Mouse (Mus musculus): Measurements from ENCODE around the gene Map3k9. TPM values are rescaled to one million over a fixed set of nuclear protein-coding genes. Genes with fewer than 3 reads are reported as not detected.

Gene Map3k9
- total RNA-seq, 1 experiment = 5.4 TPM

GRCm38 (mm10) chr12:81684096-81684495 lies 96.9 kb downstream of the Map3k9 start:
- Histone ChIP-seq H3K4me1 (ENCODE audit: control insufficient read depth in 2 of 2, insufficient read depth in 2 of 2, low read length in 2 of 2, poor library complexity in 1 of 2) (peaks cover 8 to 28% of the 10 kb centered on the region in 2 experiments; a peak in 3 of 4 replicates), H3K27ac (ENCODE audit: insufficient read depth, low read depth, low read length, poor library complexity, severe bottlenecking) (no peak overlapping the region), H3K36me3 (ENCODE audit: control insufficient read depth, insufficient read depth, low read length, poor library complexity, severe bottlenecking) (no peaks in the 10 kb centered on the region), H3K9ac (ENCODE audit: insufficient read depth, low read depth, low read length, poor library complexity, severe bottlenecking) (no peak overlapping the region), H3K9me3 (ENCODE audit: control insufficient read depth, insufficient read depth, low read depth, low read length) (no peaks in the 10 kb centered on the region), H3K4me3 (ENCODE audit: insufficient read depth in 1 of 2, low read depth in 1 of 2, low read length in 2 of 2, poor library complexity in 1 of 2, severe bottlenecking in 1 of 2) (peak overlapping the region in 1 of 2 experiments; percentile 20; a peak in 1 of 4 replicates)
- TF ChIP-seq ZC3H11A (IDR thresholded peaks at IDR 0.05; ENCODE audit: borderline replicate concordance, low read depth, low read length) = no peak
- no peak for TF ChIP-seq MAFK (IDR thresholded peaks at IDR 0.05; ENCODE audit: insufficient read depth, low read depth, low read length)
- no peak for TF ChIP-seq CHD2 (IDR thresholded peaks at IDR 0.05; ENCODE audit: low read depth, low read length)
- TF ChIP-seq ZNF384 (IDR thresholded peaks at IDR 0.05; ENCODE audit: low read depth, low read length) = no peak
- TF ChIP-seq HCFC1 (IDR thresholded peaks at IDR 0.05; ENCODE audit: borderline replicate concordance, insufficient read depth, low read length) = no peak
- in situ Hi-C loops (cut with MboI; ENCODE audit: low sequenced_read_pairs in 2 of 2, unreplicated experiment in 2 of 2) = no loop called here
- DNase-seq (ENCODE audit: low read depth, low spot score) = no peak

- no peaks in the 10 kb centered on the region for H3K36me3 ChIP-seq (ENCODE audit: control insufficient read depth, insufficient read depth, low read length, poor library complexity, severe bottlenecking)
- peaks cover 8 to 26% of the 10 kb centered on the region in 2 experiments; a peak in 3 of 4 replicates for H3K4me1 ChIP-seq (ENCODE audit: control insufficient read depth in 2 of 2, insufficient read depth in 2 of 2, low read length in 2 of 2, poor library complexity in 1 of 2)
- no peaks in the 10 kb centered on the region for H3K9me3 ChIP-seq (ENCODE audit: control insufficient read depth, insufficient read depth, low read depth, low read length)
- H3K27ac ChIP-seq (ENCODE audit: insufficient read depth, low read depth, low read length, poor library complexity, severe bottlenecking) = no peak overlapping the region
- in situ Hi-C loops (cut with MboI; ENCODE audit: low sequenced_read_pairs in 2 of 2, unreplicated experiment in 2 of 2) = no loop called here
- TF ChIP-seq HCFC1 (IDR thresholded peaks at IDR 0.05; ENCODE audit: borderline replicate concordance, insufficient read depth, low read length) (no peak), MAFK (IDR thresholded peaks at IDR 0.05; ENCODE audit: insufficient read depth, low read depth, low read length) (peak; percentile 94)
- DNase-seq (ENCODE audit: low read depth, low spot score) = no peak
- peak overlapping the region in 1 of 2 experiments; percentile 19; a peak in 1 of 4 replicates for H3K4me3 ChIP-seq (ENCODE audit: insufficient read depth in 1 of 2, low read depth in 1 of 2, low read length in 2 of 2, poor library complexity in 1 of 2, severe bottlenecking in 1 of 2)
- H3K9ac ChIP-seq (ENCODE audit: insufficient read depth, low read depth, low read length, poor library complexity, severe bottlenecking) = no peak overlapping the region
Measured at GRCm38 (mm10) chr12:81683395-81683794, 97.6 kb downstream of the Map3k9 start.

GRCm38 (mm10) chr12:81679807-81680529 lies 101.0 kb downstream of the Map3k9 start:
- H3K4me3 ChIP-seq (ENCODE audit: insufficient read depth in 1 of 2, low read depth in 1 of 2, low read length in 2 of 2, poor library complexity in 1 of 2, severe bottlenecking in 1 of 2) = no peak overlapping the region
- no peaks in the 10 kb centered on the region for H3K36me3 ChIP-seq (ENCODE audit: control insufficient read depth, insufficient read depth, low read length, poor library complexity, severe bottlenecking)
- no peak for DNase-seq (ENCODE audit: low read depth, low spot score)
- no peak for TF ChIP-seq ZNF384 (IDR thresholded peaks at IDR 0.05; ENCODE audit: low read depth, low read length)
- TF ChIP-seq MAFK (IDR thresholded peaks at IDR 0.05; ENCODE audit: insufficient read depth, low read depth, low read length) = peak; percentile 83
- TF ChIP-seq CHD2 (IDR thresholded peaks at IDR 0.05; ENCODE audit: low read depth, low read length) = no peak
- TF ChIP-seq ZC3H11A (IDR thresholded peaks at IDR 0.05; ENCODE audit: borderline replicate concordance, low read depth, low read length) = no peak
- no peak for TF ChIP-seq HCFC1 (IDR thresholded peaks at IDR 0.05; ENCODE audit: borderline replicate concordance, insufficient read depth, low read length)
- H3K9ac ChIP-seq (ENCODE audit: insufficient read depth, low read depth, low read length, poor library complexity, severe bottlenecking) = no peak overlapping the region
- no peak overlapping the region for H3K27ac ChIP-seq (ENCODE audit: insufficient read depth, low read depth, low read length, poor library complexity, severe bottlenecking)
- H3K9me3 ChIP-seq (ENCODE audit: control insufficient read depth, insufficient read depth, low read depth, low read length) = no peaks in the 10 kb centered on the region
- in situ Hi-C loops (cut with MboI; ENCODE audit: low sequenced_read_pairs in 2 of 2, unreplicated experiment in 2 of 2) = no loop called here
- H3K4me1 ChIP-seq (ENCODE audit: control insufficient read depth in 2 of 2, insufficient read depth in 2 of 2, low read length in 2 of 2, poor library complexity in 1 of 2) = peaks cover 8 to 18% of the 10 kb centered on the region in 2 experiments; a peak in 3 of 4 replicates

- Histone ChIP-seq H3K4me3 (ENCODE audit: insufficient read depth in 1 of 2, low read depth in 1 of 2, low read length in 2 of 2, poor library complexity in 1 of 2, severe bottlenecking in 1 of 2) (no peak overlapping the region), H3K36me3 (ENCODE audit: control insufficient read depth, insufficient read depth, low read length, poor library complexity, severe bottlenecking) (no peaks in the 10 kb centered on the region), H3K9ac (ENCODE audit: insufficient read depth, low read depth, low read length, poor library complexity, severe bottlenecking) (no peak overlapping the region), H3K4me1 (ENCODE audit: control insufficient read depth in 2 of 2, insufficient read depth in 2 of 2, low read length in 2 of 2, poor library complexity in 1 of 2) (peaks cover 0 to 2% of the 10 kb centered on the region in 2 experiments; a peak in 1 of 4 replicates), H3K27ac (ENCODE audit: insufficient read depth, low read depth, low read length, poor library complexity, severe bottlenecking) (no peak overlapping the region), H3K9me3 (ENCODE audit: control insufficient read depth, insufficient read depth, low read depth, low read length) (no peaks in the 10 kb centered on the region)
- DNase-seq (ENCODE audit: low read depth, low spot score) = no peak
- TF ChIP-seq ZNF384 (IDR thresholded peaks at IDR 0.05; ENCODE audit: low read depth, low read length) (no peak), ZC3H11A (IDR thresholded peaks at IDR 0.05; ENCODE audit: borderline replicate concordance, low read depth, low read length) (no peak), MAFK (IDR thresholded peaks at IDR 0.05; ENCODE audit: insufficient read depth, low read depth, low read length) (no peak), HCFC1 (IDR thresholded peaks at IDR 0.05; ENCODE audit: borderline replicate concordance, insufficient read depth, low read length) (no peak), CHD2 (IDR thresholded peaks at IDR 0.05; ENCODE audit: low read depth, low read length) (no peak)
- in situ Hi-C loops (cut with MboI; ENCODE audit: low sequenced_read_pairs in 2 of 2, unreplicated experiment in 2 of 2) = no loop called here
Measured at GRCm38 (mm10) chr12:81675557-81675956, 105.4 kb downstream of the Map3k9 start.

Other genes with a start within 250 kb of the Map3k9 start
- gene Gm20498, start 248.3 kb downstream of the Map3k9 start, total RNA-seq (2012; rRNA removed) = 39.0 and 41.0 TPM in 2 replicates
- gene Synj2bp, start 248.3 kb downstream of the Map3k9 start, total RNA-seq (2012; rRNA removed) = 20.8 and 24.5 TPM in 2 replicates
- gene Adam21, start 212.7 kb downstream of the Map3k9 start, total RNA-seq (2012; rRNA removed) = 0.45 and 0.74 TPM in 2 replicates
- 46.6 and 65.2 TPM in 2 replicates for gene Med6, start 186.2 kb downstream of the Map3k9 start, total RNA-seq (2012; rRNA removed)
- 2.4 and 3.5 TPM in 2 replicates for gene Ttc9, start 149.9 kb downstream of the Map3k9 start, total RNA-seq (2012; rRNA removed)
- gene Pcnx, start 78.8 kb upstream of the Map3k9 start, total RNA-seq (2012; rRNA removed) = 24.9 and 36.0 TPM in 2 replicates

All from ES-E14 (cell line).